Mouse (Mus musculus) testis, adult 2 months (tissue): ENCODE measurements around the gene Rps27l.

ENCODE experiments used
- CTCF ChIP-seq: fragments of 200-500 bp; IDR thresholded peaks from 2 replicates; pipeline ENCODE4 v1.5.1; 2012; ENCODE audit warnings: low read depth, mild to moderate bottlenecking, inconsistent platforms, low read length, moderate library complexity; ENCODE audit not compliant: control insufficient read depth, insufficient read depth, insufficient replicate concordance
- POLR2A ChIP-seq: fragments of 200-500 bp; IDR thresholded peaks from 2 replicates; pipeline ENCODE4 v1.6.1; 2012; ENCODE audit warnings: low read depth, mild to moderate bottlenecking, inconsistent platforms, low read length, moderate library complexity; ENCODE audit not compliant: control insufficient read depth

GRCm38 (mm10) chr9:66948536-66948935 is 2.6 kb downstream of the Rps27l start:
- TF ChIP-seq CTCF (no peak), POLR2A (no peak)
